Mouse (Mus musculus): Measurements from ENCODE around the gene Ilkap.

Gene Ilkap

GRCm38 (mm10) chr1:91356105-91356504 is 42.5 kb downstream of the Ilkap start:
- in situ Hi-C loops (cut with MboI) = no loop called here

GRCm38 (mm10) chr1:91352277-91352676 is 46.3 kb downstream of the Ilkap start:
- in situ Hi-C loops (cut with MboI) = no loop called here

- in situ Hi-C loops (cut with MboI) = no loop called here
Observed at GRCm38 (mm10) chr1:91351249-91351648, 47.4 kb downstream of the Ilkap start.

- in situ Hi-C loops (cut with MboI) = no loop called here
Observed at GRCm38 (mm10) chr1:91350841-91351240, 47.8 kb downstream of the Ilkap start, which contains the start of gene Klhl30. Gene Klhl30 (plus strand): TSS chr1:91351016.

- in situ Hi-C loops (cut with MboI) = no loop called here
Observed at GRCm38 (mm10) chr1:91346892-91347291, 51.7 kb downstream of the Ilkap start.

GRCm38 (mm10) chr1:91344921-91345685 is 53.5 kb downstream of the Ilkap start:
- in situ Hi-C loops (cut with MboI) = no loop called here

GRCm38 (mm10) chr1:91344001-91344400 is 54.6 kb downstream of the Ilkap start:
- in situ Hi-C loops (cut with MboI) = no loop called here

- in situ Hi-C loops (cut with MboI) = no loop called here
Observed at GRCm38 (mm10) chr1:91337355-91337754, 61.3 kb downstream of the Ilkap start.

- in situ Hi-C loops (cut with MboI) = no loop called here
Observed at GRCm38 (mm10) chr1:91333582-91333981, 65.0 kb downstream of the Ilkap start.

GRCm38 (mm10) chr1:91332102-91332501 is 66.5 kb downstream of the Ilkap start:
- in situ Hi-C loops (cut with MboI) = no loop called here

- in situ Hi-C loops (cut with MboI) = no loop called here
Observed at GRCm38 (mm10) chr1:91325488-91326042, 73.0 kb downstream of the Ilkap start.

GRCm38 (mm10) chr1:91324646-91325045 is 74.0 kb downstream of the Ilkap start:
- in situ Hi-C loops (cut with MboI) = no loop called here

Data from mature B cell (primary cell).